Mouse (Mus musculus) gastrocnemius, adult 18-20 months (tissue): ENCODE data around the gene E4f1. TPM values are rescaled to one million over a fixed set of nuclear protein-coding genes. Genes with fewer than 3 reads are reported as not detected.
A peak's percentile ranks its signal among the peaks of the same experiment; 100 is the strongest.

Experiments
- DNase-seq: peaks from one replicate; pipeline ENCODE4 v3.0.0; 2021; ENCODE audit warnings: low spot score
- total RNA-seq, 2 experiments: library from RNA; stranded (reverse); gene quantifications; 2 replicates each; pipeline ENCODE4 v1.2.3; 2021

E4f1 gene
- total RNA-seq, 2 experiments from 2014 or later: 10.8 TPM

GRCm38 (mm10) chr17:24416051-24416652, 54.0 kb downstream of the E4f1 start:
- no peak for DNase-seq

- no peak for DNase-seq
Measured at GRCm38 (mm10) chr17:24415011-24415410, 55.1 kb downstream of the E4f1 start.

GRCm38 (mm10) chr17:24414230-24414976, 55.7 kb downstream of the E4f1 start, which contains the start of gene Rnps1:
TSS of gene Rnps1 (plus strand) at chr17:24414565.
- peak; percentile 92 for DNase-seq

GRCm38 (mm10) chr17:24413557-24414211, 56.4 kb downstream of the E4f1 start:
- peak; percentile 15 for DNase-seq

GRCm38 (mm10) chr17:24407116-24407803, 62.9 kb downstream of the E4f1 start:
- DNase-seq: no peak

- DNase-seq: no peak
Measured at GRCm38 (mm10) chr17:24402371-24402770, 67.7 kb downstream of the E4f1 start.

GRCm38 (mm10) chr17:24394456-24394855, 75.7 kb downstream of the E4f1 start:
- DNase-seq: no peak

Other genes starting within 250 kb of the E4f1 start
- gene Tedc2, start 249.5 kb downstream of the E4f1 start, total RNA-seq: 1 to 10 TPM; 1.2 to 1.5 TPM
- gene Ccnf, start 218.8 kb downstream of the E4f1 start, total RNA-seq: under 1 TPM; 0.25 to 0.50 TPM
- not detected for gene Abca17, start 119.2 kb downstream of the E4f1 start, total RNA-seq
- 1 to 10 TPM; 6.9 to 7.1 TPM for gene Abca3, start 118.4 kb downstream of the E4f1 start, total RNA-seq
- gene Rnps1, start 55.7 kb downstream of the E4f1 start, total RNA-seq: 10 to 100 TPM; 52.1 to 57.5 TPM
- 100 to 1,000 TPM; 158 to 163 TPM for gene Eci1, start 43.7 kb downstream of the E4f1 start, total RNA-seq
- gene Dnase1l2, start 27.2 kb downstream of the E4f1 start, total RNA-seq: 1 to 10 TPM; 1.0 to 1.3 TPM
- gene Pgp, start 79 bp upstream of the E4f1 start, total RNA-seq: 10 to 100 TPM; 47.6 to 52.1 TPM
- gene Bricd5, start 3.6 kb upstream of the E4f1 start, total RNA-seq: under 1 TPM in 1 of 2 experiments, not detected in 1; 0.31 TPM
- gene Mlst8, start 8.8 kb upstream of the E4f1 start, total RNA-seq: 10 to 100 TPM in 1 of 2 experiments, 1 to 10 TPM in 1; 9.9 to 11.1 TPM
- under 1 TPM; 0.09 to 0.17 TPM for gene Caskin1, start 18.3 kb upstream of the E4f1 start, total RNA-seq
- 10 to 100 TPM; 25.7 to 29.7 TPM for gene Traf7, start 57.6 kb upstream of the E4f1 start, total RNA-seq
- gene Rab26, start 63.9 kb upstream of the E4f1 start, total RNA-seq: not detected
- gene Pkd1, start 79.5 kb upstream of the E4f1 start, total RNA-seq: 10 to 100 TPM; 12.8 to 21.4 TPM
- gene Tsc2, start 162.3 kb upstream of the E4f1 start, total RNA-seq: 100 to 1,000 TPM in 1 of 2 experiments, 10 to 100 TPM in 1; 83.2 to 105 TPM
- gene Nthl1, start 162.4 kb upstream of the E4f1 start, total RNA-seq: 1 to 10 TPM; 2.5 to 3.5 TPM
- gene Slc9a3r2, start 180.0 kb upstream of the E4f1 start, total RNA-seq: 10 to 100 TPM; 31.8 to 55.0 TPM
- gene Npw, start 188.1 kb upstream of the E4f1 start, total RNA-seq: not detected
- gene Zfp598, start 199.4 kb upstream of the E4f1 start, total RNA-seq: 10 to 100 TPM; 23.1 to 25.4 TPM
- under 1 TPM in 1 of 2 experiments, not detected in 1; 0.14 TPM for gene Syngr3, start 219.6 kb upstream of the E4f1 start, total RNA-seq
- gene Gfer, start 225.8 kb upstream of the E4f1 start, total RNA-seq: 10 to 100 TPM; 41.1 to 48.3 TPM
- gene Noxo1, start 225.9 kb upstream of the E4f1 start, total RNA-seq: under 1 TPM; 0.32 to 0.95 TPM
- gene Tbl3, start 237.3 kb upstream of the E4f1 start, total RNA-seq: 10 to 100 TPM; 15.4 to 16.0 TPM
- not detected for gene Rnf151, start 247.8 kb upstream of the E4f1 start, total RNA-seq
- 100 to 1,000 TPM; 548 to 574 TPM for gene Rps2, start 247.8 kb upstream of the E4f1 start, total RNA-seq